Mouse (Mus musculus): ENCODE measurements around the gene Trir.

DNA sequence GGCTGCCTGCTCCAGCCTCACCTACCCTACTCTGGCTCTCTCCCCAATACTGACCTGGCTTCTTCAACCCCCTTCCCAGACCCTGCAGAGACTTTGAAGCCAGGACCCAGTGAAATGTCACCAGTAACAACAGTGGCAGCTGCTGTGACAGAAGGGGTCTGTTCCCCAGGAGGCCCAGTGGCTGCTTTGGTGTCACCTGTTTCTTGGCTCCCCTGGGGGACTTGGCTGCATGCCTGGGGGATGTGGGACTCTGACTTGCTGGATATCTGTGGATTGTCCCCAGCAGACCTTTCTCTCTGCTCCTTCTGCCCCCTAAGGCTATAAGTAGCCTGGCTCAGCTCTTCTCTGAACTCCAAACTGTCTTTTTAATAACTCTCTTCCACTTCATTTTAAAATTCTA is 41.4 kb downstream of the Trir start, which contains the start of gene Gm5741:
- TF ChIP-seq CTCF (IDR thresholded peaks at IDR 0.05; ENCODE audit: insufficient read depth, low read length) = no peak
- no peak for TF ChIP-seq POLR2A (IDR thresholded peaks at IDR 0.05; ENCODE audit: borderline replicate concordance, extremely low read depth, low read depth, low read length)
